Mouse (Mus musculus) liver, embryonic 14.5 days (tissue): ENCODE data around the gene Synpo2l.

Experiments used
- CTCF ChIP-seq: IDR thresholded peaks from 2 replicates; pipeline ENCODE4 v1.5.1; 2016; ENCODE audit warnings: antibody characterized with exemption, low read depth, control low read depth
- EP300 ChIP-seq: IDR thresholded peaks from 2 replicates; pipeline ENCODE4 v1.6.1; 2016; ENCODE audit warnings: antibody characterized with exemption, low read depth

- TF ChIP-seq CTCF (no peak), EP300 (no peak)
Observed at GRCm38 (mm10) chr14:20621903-20622302, 46.3 kb downstream of the Synpo2l start.
